14 mouse cellular contexts compared by ENCODE assay signal in genomic region chr12:31712233-31712632, GRCm38 (mm10). TPM values are rescaled to one million over a fixed set of nuclear protein-coding genes. Genes with fewer than 3 reads are reported as not detected.
DNase-seq lines count a peak whose midpoint lies in the region; ATAC-seq and TF ChIP-seq lines count a peak whose summit lies in the region.
"Had no signal": no experiment of that assay in that cellular context is flagged by ENCODE, and none has a peak within 500 bp of the region (broad histone marks: within the 10 kb centered on the region; RNA-seq: fewer than 3 reads in every experiment).

No protein-coding gene starts in this region.

- H3K4me3 ChIP-seq in lung, embryonic 14.5 days (ENCODE audit: low read depth, low read length), result no peak overlapping the region
- peak overlapping the region; percentile 45 for H3K4me3 ChIP-seq in hindbrain, embryonic 15.5 days
- H3K4me3 ChIP-seq: erythroblast, embryonic 14.5 days; limb, embryonic 13.5 days had no signal

- ATAC-seq in frontal cortex, adult (ENCODE audit: low TSS enrichment), result peak; percentile 32; the same call in 1 of the 2 replicates
- ATAC-seq in lung, embryonic 14.5 days (ENCODE audit: insufficient read depth), result no peak
- no peak for ATAC-seq in hindbrain, embryonic 15.5 days (ENCODE audit: low FRiP score, low read depth)

- H3K27me3 ChIP-seq in lung, embryonic 14.5 days (ENCODE audit: insufficient read depth, low read length), result no peaks in the 10 kb centered on the region
- H3K27me3 ChIP-seq in hindbrain, embryonic 15.5 days, result no peaks in the 10 kb centered on the region
- H3K27me3 ChIP-seq: limb, embryonic 13.5 days had no signal

- no peak overlapping the region for H3K4me2 ChIP-seq in lung, embryonic 14.5 days
- H3K4me2 ChIP-seq in hindbrain, embryonic 15.5 days, result peak overlapping the region; percentile 60
- H3K4me2 ChIP-seq: limb, embryonic 13.5 days had no signal

- H3K4me1 ChIP-seq in lung, embryonic 14.5 days (ENCODE audit: insufficient read depth), result no peaks in the 10 kb centered on the region
- H3K4me1 ChIP-seq in hindbrain, embryonic 15.5 days (replicated peaks), result peaks cover 10% of the 10 kb centered on the region

- H3K27ac ChIP-seq in lung, embryonic 14.5 days (ENCODE audit: low read depth), result no peak overlapping the region
- H3K27ac ChIP-seq in hindbrain, embryonic 15.5 days (replicated peaks), result peak overlapping the region; percentile 77
- H3K27ac ChIP-seq: limb, embryonic 13.5 days had no signal

- H3K9ac ChIP-seq in lung, embryonic 14.5 days, result no peak overlapping the region
- peak overlapping the region; percentile 49 for H3K9ac ChIP-seq in hindbrain, embryonic 15.5 days
- H3K9ac ChIP-seq: limb, embryonic 13.5 days had no signal

- H3K9me3 ChIP-seq in lung, embryonic 14.5 days (ENCODE audit: low read depth, low read length), result no peaks in the 10 kb centered on the region
- H3K9me3 ChIP-seq in hindbrain, embryonic 15.5 days, result no peaks in the 10 kb centered on the region
- H3K9me3 ChIP-seq: limb, embryonic 13.5 days had no signal

- TF ChIP-seq CTCF in lung, embryonic 14.5 days (IDR thresholded peaks at IDR 0.05; ENCODE audit: low read depth), result no peak

- H3K36me3 ChIP-seq in lung, embryonic 14.5 days (ENCODE audit: insufficient read depth), result no peaks in the 10 kb centered on the region
- H3K36me3 ChIP-seq in hindbrain, embryonic 15.5 days, result no peaks in the 10 kb centered on the region
- H3K36me3 ChIP-seq: limb, embryonic 13.5 days had no signal

- WGBS in lung, embryonic 14.5 days, result 45% methylated on average over 5 of the region's 5 CpGs
- 18% methylated on average over 5 of the region's 5 CpGs for WGBS in hindbrain, embryonic 15.5 days

- no peak for DNase-seq in frontal cortex, postnatal 14 days (ENCODE audit: low spot score in 2 of 2)
- DNase-seq in lung, embryonic 14.5 days, result peak; percentile 30
- no peak for DNase-seq in lung, postnatal 4 days
- peak; percentile 23 for DNase-seq in retina, embryonic 14.5 days (ENCODE audit: low spot score)
- DNase-seq in thymus, postnatal 10 days (ENCODE audit: low spot score in 2 of 2), result no peak
- DNase-seq in gastrocnemius, postnatal 4 days (ENCODE audit: low spot score in 2 of 2), result no peak
- DNase-seq: kidney, postnatal 4 days; lung, postnatal 14 days; thymus, postnatal 25 days had no signal

RNA-seq across cellular contexts. Expression of gene Gpr22, which starts 1.5 kb away (rescaled TPM):
- 0.51 and 0.54 TPM in 2 replicates for polyA plus RNA-seq in lung, embryonic 14.5 days (2014; fragmentation: Nextera tagmentation; extraction: Ambion mirVana)
- 14.8 and 17.5 TPM in 2 replicates for polyA plus RNA-seq in hindbrain, embryonic 15.5 days (2015; fragmentation: Nextera tagmentation; extraction: Ambion mirVana)
- total RNA-seq in gastrocnemius, postnatal 4 days (2021), result not detected
- polyA plus RNA-seq: erythroblast, embryonic 14.5 days; spleen, adult 2 months had no signal

RNA-seq across cellular contexts. Expression of gene Cog5, which starts 57.6 kb away (rescaled TPM):
- 34.0 and 37.0 TPM in 2 replicates for polyA plus RNA-seq in lung, embryonic 14.5 days (2014; fragmentation: Nextera tagmentation; extraction: Ambion mirVana)
- polyA plus RNA-seq in hindbrain, embryonic 15.5 days (2015; fragmentation: Nextera tagmentation; extraction: Ambion mirVana), result 26.9 and 28.1 TPM in 2 replicates
- total RNA-seq in gastrocnemius, postnatal 4 days (2021), result 10 to 100 TPM; 35.7 to 37.2 TPM

RNA-seq across cellular contexts. Expression of gene Dus4l, which starts 57.6 kb away (rescaled TPM):
- polyA plus RNA-seq in lung, embryonic 14.5 days (2014; fragmentation: Nextera tagmentation; extraction: Ambion mirVana), result 12.1 and 13.6 TPM in 2 replicates
- 7.2 and 9.0 TPM in 2 replicates for polyA plus RNA-seq in hindbrain, embryonic 15.5 days (2015; fragmentation: Nextera tagmentation; extraction: Ambion mirVana)
- total RNA-seq in gastrocnemius, postnatal 4 days (2021), result 1 to 10 TPM; 5.1 to 6.1 TPM

Comparison
In these comparisons a context has a peak if more than half of its experiments do, and no peak if none do; other contexts are left out.
1. DNase-seq: peak in lung, embryonic 14.5 days (single experiment) and retina, embryonic 14.5 days (single experiment); none in frontal cortex, postnatal 14 days (0 of 2), lung, postnatal 4 days (0 of 2), thymus, postnatal 10 days (0 of 2) and gastrocnemius, postnatal 4 days (0 of 2).
2. RNA of gene Gpr22, which starts 1.5 kb away (polyA plus RNA-seq): 14.8 to 17.5 TPM in hindbrain, embryonic 15.5 days; 0.51 to 0.54 TPM in lung, embryonic 14.5 days; every median in the first group is over 10 times any median in the second.